Mouse (Mus musculus) skeletal muscle tissue, adult 2 months (tissue): ENCODE data around the gene Tppp3.

Experiments
- DNase-seq: peaks from one replicate; pipeline ENCODE4 v3.0.0-alpha.2; 2012; ENCODE audit warnings: low read depth, low spot score

The Tppp3 gene

GRCm38 (mm10) chr8:105471314-105472015, at the start of gene Tppp3:
Tppp3 (minus strand) TSS chr8:105471526.
- peak; percentile 97 for DNase-seq

GRCm38 (mm10) chr8:105521061-105521460, 49.7 kb upstream of the Tppp3 start:
- no peak for DNase-seq

DNA sequence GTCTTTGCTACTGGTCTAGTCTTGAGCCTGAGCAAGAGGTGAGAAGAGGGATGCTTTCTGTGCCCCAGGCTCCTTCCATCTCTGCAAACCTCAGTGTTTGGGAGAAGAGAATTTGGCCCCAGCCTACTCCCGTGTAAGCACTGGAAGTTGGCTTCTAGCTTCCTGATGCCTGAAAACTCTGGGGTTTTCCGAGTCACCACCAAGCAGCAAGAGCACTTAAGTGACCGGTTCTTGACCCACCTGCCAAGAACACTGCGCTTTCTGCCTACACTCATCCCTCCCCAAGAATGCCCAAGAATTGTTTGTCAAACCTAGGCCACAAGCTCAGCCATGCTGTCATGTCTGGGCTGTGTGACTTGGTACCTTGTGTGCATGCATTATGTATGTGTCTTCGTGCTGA, 49.2 kb upstream of the Tppp3 start:
- DNase-seq = no peak

- no peak for DNase-seq
These were observed 48.3 kb upstream of the Tppp3 start for GRCm38 (mm10) chr8:105519591-105519990.

DNA sequence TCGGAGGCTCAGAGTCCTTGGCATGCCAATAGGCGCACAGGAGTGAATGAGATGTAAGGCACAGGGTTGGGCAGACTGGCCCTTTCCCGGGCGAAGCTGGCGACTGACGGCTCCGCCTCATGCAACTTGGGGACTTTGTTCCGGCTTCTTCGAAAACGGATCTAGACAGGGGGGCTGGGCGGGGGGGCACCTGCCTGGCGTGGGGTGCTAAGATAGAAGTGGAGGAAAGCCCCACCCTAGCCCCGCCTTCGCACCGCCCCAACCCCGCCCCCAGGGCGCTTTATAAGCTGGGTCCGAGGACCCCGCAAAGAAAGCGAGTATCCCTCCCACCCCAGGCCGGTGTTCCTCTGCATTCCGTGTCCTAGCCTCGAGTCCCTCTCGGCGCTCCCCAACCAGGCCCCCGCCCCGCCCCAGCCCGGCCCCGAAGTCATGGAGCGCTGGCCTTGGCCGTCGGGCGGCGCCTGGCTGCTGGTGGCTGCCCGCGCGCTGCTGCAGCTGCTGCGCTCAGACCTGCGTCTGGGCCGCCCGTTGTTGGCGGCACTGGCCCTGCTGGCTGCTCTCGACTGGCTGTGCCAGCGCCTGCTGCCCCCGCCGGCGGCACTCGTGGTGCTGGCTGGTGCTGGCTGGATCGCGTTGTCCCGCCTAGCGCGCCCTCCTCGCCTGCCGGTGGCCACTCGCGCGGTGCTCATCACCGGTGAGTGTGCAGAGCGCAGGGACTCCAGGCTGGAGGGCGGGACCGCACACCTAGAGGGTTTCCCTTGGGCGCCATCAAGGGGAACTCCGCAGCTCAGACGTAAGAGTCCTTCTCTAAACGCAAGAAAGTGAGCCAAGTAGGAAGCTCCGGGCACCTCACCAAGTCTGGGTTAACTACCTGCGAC, 47.3 kb upstream of the Tppp3 start, which contains the start of gene Hsd11b2:
Gene Hsd11b2, plus strand, starts transcription at position 320 of the 878 bp plus-strand sequence.
- DNase-seq = no peak

- no peak for DNase-seq
These were observed 46.0 kb upstream of the Tppp3 start for GRCm38 (mm10) chr8:105517346-105517745.

GRCm38 (mm10) chr8:105516018-105516645, 44.8 kb upstream of the Tppp3 start:
- peak; percentile 70 for DNase-seq

DNA sequence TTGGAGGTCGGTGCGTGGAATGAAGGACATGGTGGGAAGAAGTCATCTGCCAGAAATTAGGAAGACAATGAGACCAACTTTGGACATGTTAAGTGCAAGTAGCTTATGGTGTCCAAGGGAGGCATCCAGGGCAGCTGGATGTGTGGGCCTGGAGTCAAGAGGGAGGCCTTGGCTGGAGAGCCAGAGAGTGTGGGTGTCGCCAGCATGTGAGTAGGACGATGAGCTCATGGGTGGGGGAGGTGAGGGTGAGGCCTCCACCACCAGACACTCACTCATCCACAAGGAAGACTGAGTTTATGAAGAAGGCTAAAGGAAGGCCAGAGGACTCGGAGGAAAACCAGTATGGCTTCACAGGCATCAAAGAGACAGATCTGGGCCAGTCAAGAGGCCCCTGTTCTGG, 43.3 kb upstream of the Tppp3 start:
- DNase-seq = peak; percentile 77

DNA sequence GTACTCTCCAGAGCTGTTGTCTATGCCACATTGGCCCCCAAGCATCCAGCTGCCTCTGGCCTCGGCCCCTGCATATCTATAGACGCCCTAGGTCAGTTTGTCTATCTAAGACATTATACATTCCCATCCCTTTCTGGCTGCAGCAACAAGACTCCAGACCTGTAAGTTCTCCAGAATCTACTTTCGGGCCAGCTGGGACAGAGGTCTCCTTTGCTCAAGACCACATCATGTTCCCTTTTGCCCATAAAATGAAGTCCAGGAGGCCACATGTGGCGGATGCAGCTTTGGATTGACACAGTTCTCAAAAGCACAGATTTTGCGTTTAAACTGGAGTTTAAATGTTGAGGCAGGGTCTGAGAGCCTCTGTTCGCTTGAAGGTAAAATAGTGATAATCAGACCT, 42.9 kb upstream of the Tppp3 start:
- no peak for DNase-seq

DNA sequence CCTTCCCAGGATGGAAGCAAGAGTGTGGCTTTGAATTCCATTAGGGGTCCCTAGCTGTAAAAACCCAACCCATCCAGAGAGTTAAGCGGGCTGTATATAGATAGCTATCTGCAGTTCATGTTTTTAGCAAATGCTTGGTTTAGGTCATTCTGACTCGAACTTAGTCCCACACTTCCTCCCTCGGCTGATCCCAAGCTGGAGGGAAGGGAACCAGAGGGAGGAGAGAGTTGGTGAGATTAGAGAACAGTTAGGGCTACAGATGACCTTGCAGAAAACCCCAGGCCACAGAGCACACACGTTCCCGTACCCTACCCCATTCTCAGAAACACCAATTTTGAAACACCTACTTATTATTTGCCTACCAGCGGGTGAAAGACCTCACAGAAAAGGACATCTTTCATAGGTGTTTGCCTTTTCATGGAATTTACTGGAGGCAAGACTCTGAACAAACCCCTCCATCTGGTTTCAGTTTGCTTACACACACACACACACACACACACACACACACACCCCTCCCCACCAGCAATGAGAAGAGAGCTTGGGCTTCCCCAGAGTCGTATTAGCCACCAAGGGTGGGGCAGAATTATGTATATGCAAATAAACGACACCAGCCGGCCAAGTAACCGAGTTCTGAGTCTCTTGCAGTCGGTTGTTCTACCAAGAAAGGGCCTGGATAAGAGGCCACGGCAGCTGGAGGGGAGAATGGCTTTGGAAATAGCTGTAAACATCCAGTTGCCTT, 38.8 kb upstream of the Tppp3 start:
- no peak for DNase-seq

- no peak for DNase-seq
These were observed 37.4 kb upstream of the Tppp3 start for GRCm38 (mm10) chr8:105508758-105509157.

DNA sequence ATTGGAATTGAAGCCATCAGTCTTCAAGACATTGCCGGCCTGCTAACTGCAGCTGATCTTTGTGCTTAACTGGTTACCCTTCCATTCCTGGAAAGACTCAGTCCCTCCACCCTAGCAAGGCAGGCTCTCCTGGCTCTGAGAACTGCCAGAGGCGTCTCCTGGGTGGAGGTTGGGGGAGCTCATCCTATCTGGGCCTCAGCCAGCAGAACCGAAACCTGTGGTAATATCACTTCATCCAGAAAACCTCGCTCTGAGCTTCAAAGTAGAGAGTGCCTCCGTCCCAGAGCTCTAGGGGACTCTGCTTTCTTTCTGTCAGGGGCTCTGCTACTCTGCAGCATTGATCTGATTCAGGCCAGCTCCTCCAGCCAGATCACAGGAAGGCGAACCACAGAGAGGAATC, 35.7 kb upstream of the Tppp3 start:
- no peak for DNase-seq

DNA sequence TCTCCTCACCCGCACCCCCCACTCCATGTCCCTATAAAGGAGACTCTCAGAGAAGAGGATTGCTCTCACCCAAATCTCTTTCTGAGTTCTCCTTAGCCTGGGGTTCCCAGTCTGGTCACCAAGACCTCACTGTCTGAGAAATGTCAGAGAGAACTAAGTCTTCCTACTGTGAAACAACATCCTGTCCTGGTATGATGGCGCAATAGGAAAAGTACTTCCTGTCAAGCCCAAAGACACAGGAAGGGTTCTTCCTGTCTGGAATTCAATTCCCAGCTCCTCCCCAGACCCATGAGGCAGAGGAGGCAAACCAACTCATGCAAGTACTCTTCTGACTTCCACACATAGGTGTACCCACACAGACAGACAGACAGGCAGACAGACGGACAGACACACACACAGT, 33.3 kb upstream of the Tppp3 start:
- no peak for DNase-seq

DNA sequence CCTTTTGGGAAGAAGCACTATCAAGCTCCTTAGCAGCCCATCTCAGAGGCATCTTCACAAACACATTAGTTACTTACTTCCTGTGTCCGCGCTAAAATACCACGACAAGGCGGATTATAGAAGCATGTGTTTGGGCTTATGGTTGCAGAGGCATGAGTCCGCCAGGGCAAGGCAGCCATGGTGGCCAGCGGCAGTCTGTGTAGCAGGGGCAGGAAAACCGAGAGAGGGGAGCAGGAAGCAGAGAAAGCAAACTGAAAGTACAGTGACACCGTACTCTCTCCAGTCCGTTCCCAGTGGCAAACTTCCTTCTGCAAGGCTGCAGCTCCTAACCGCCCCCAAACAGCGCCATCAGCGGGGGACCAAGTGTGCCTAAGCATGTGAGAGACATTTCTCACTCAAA, 28.5 kb upstream of the Tppp3 start:
- DNase-seq = no peak

DNA sequence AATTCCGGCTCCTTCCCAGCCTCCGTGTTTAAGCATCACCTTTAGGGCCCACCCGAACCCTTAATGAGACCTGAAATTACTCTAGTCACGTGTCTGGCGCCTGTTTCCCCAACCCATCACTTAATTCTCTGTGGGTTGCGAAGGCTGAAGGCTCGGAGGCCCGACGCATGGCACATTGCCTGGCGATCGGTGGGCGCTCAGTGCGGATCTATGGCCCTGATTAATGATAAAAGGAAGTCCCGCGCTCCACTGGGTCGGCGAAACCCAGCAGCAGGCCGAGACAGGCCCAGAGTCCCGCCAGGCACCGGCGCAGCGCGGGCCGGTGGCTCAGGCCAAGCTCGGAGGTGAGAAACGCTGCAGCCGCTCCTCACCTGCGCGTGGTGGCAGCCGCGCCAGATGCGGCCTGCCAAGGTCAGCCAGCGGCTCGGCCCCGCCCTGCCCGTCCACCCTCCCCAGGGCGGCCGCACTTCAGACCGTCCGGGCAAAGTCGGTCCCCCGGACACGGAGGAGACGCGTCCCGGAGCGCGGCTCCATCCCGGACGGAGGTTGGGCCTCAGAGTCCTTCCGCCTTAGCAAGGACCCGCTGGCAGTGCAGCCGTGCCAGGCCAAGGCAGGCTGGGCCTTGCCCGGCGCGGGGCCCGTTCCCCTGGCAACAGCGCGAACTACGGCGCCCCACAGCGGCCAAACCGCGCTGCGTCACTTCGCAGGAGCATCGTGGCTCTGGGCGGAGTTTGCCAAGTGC, 25.3 kb upstream of the Tppp3 start, which contains the start of gene Zdhhc1:
Gene Zdhhc1, minus strand, starts transcription at position 464 of the 742 bp plus-strand sequence.
- peak; percentile 64 for DNase-seq

DNA sequence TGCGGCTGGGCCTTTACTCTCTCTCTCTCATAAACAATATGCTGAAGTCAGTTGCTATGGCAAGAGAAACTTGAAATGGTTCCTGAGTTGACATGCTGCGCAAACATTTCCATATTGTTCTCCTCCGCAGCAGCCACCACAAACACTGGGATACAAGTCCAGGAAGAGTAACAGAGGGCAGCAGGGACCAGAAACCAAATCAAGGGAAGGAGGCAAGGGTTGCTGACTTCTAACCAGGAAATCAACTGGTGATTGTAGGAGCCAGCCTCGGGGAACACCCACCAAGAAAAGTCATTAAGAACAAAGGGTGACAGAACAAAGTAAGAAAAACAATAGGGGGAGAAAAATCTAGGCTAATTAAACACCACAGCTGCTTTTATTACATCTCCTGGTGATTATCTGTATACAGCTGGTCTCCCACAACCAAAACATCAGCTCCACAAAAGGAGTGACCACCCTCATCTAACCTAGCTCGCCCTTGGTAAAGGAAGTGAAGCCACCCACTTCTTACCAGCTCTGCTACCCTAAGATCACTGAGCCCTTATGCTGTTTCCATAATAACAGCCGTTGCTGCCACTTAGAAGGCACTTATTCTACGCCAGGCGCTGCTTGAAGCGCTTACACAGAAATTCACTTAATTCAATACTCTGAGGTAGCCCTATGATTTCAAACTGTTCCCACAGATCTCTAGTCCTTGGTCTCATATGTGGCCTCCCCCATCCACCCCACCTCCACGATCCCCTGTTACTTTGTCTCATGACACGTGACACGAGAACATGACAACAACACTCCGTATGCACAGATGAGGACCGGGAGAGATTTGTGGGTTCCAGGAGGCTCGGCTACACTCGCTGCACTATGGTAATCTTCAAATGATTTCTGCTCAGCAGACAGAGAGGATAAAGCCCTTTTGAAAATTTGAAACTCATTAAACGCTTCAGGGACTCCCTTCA, 24.3 kb upstream of the Tppp3 start:
- DNase-seq = no peak

DNA sequence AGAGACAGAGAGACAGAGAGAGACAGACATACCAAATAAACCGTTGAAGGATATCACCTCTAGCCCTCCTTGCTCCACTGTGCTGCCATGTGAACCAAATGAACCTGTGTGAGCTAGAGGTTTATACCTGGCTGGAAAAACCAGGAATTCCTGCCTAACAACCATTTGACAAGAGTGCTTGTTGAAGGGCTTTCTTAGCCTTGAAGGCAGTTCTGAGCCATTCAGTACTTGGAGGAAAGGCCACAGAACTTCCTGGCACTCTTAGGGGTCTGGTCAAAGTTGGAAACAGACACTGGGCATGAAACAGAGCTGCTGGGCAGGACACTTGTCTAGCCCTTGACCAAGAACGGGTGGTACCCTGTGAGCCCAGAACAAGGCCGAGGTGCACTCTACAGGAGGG, 23.2 kb upstream of the Tppp3 start:
- no peak for DNase-seq

DNA sequence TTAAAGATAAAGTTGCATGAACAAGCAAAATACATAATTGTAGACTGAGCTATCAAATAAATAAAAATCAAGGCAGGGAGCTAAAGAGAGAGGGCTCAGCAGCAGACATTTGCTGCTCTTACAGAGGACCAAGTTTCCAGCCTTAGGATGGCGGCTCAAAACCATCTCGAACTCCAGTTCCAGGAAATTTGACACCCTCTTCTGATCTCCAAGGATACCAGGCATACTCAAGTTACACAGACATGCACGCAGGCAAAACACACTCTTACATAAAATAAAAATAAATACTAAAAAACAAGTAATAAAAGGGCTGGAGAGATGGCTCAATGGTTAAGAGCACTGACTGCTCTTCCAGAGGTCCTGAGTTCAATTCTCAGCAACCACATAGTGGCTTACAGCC, 22.2 kb upstream of the Tppp3 start:
- DNase-seq = no peak

DNA sequence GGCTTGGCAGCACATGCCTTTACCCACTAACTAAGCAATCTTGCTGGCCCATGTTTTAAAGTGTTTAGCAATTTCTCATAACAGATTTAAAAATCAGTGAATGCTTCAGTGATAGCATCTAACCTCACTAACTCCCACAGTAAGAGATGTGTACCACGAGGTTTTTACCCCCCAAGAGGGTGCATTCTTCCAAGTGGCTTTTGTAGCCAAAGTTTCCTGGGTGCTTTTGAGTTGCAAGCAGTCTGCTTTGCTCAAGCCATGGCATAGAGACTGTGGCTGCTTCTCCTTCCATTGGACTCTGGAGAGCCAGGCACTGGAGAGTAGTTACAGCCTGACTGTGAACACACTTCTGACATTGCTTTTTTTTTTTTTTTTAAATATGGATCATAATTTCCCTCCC, 18.0 kb upstream of the Tppp3 start:
- no peak for DNase-seq

GRCm38 (mm10) chr8:105488082-105488481, 16.8 kb upstream of the Tppp3 start:
- no peak for DNase-seq
